Mouse (Mus musculus): ENCODE results near the gene Tmem217. TPM values are rescaled to one million over a fixed set of nuclear protein-coding genes. Genes with fewer than 3 reads are reported as not detected.

Gene Tmem217
- total RNA-seq, 2 experiments from 2014 or later = not detected

Small RNA genes lying within 50 kb of the gene (microRNA-seq; reads per million reads assigned to microRNA genes)
- 0 reads per million in 2 experiments for gene Mir7667

Other genes starting within 250 kb of the Tmem217 start
- 10 to 100 TPM; 26.9 to 33.9 TPM for gene Pi16, start 234.7 kb downstream of the Tmem217 start, total RNA-seq (2021)
- 100 to 1,000 TPM; 345 to 350 TPM for gene Mtch1, start 204.5 kb downstream of the Tmem217 start, total RNA-seq (2021)
- gene Fgd2, start 191.5 kb downstream of the Tmem217 start, total RNA-seq (2021) = 1 to 10 TPM; 2.5 to 2.6 TPM
- gene Pim1, start 61.6 kb downstream of the Tmem217 start, total RNA-seq (2021) = 10 to 100 TPM; 40.6 to 51.5 TPM
- not detected for gene Gm17657, start 2.7 kb downstream of the Tmem217 start, total RNA-seq (2021)
- 10 to 100 TPM; 15.4 to 16.2 TPM for gene Tbc1d22b, start 2.6 kb downstream of the Tmem217 start, total RNA-seq (2021)
- 10 to 100 TPM; 25.2 to 26.1 TPM for gene Rnf8, start 62.4 kb upstream of the Tmem217 start, total RNA-seq (2021)
- 1 to 10 TPM; 1.4 to 2.0 TPM for gene Gm28043, start 62.5 kb upstream of the Tmem217 start, total RNA-seq (2021)
- 10 to 100 TPM; 59.5 to 63.4 TPM for gene Cmtr1, start 108.2 kb upstream of the Tmem217 start, total RNA-seq (2021)
- gene Ccdc167, start 164.7 kb upstream of the Tmem217 start, total RNA-seq (2021) = 10 to 100 TPM; 15.9 to 17.1 TPM